Mouse (Mus musculus) midbrain, embryonic 12.5 days (tissue): ENCODE measurements around the gene Sox14. TPM values are rescaled to one million over a fixed set of nuclear protein-coding genes. Genes with fewer than 3 reads are reported as not detected.

ENCODE experiments used
- ATAC-seq: fragments of 200-750 bp; cut with Nextera tagmentation; 2 replicates; pipeline ENCODE4 v1.8.0; 2017; ENCODE audit warnings: low read depth, moderate TSS enrichment, moderate library complexity; ENCODE audit not compliant: low FRiP score
- H3K27ac ChIP-seq: fragments of 300-500 bp; sonication (generic); replicated peaks from 2 replicates; pipeline ENCODE4 v1.5.1; 2016; ENCODE audit warnings: mild to moderate bottlenecking
- H3K27me3 ChIP-seq: fragments of 300-500 bp; sonication (generic); 2 replicates; pipeline ENCODE4 v1.6.1; 2016; ENCODE audit warnings: mild to moderate bottlenecking
- H3K36me3 ChIP-seq: fragments of 300-500 bp; sonication (generic); 2 replicates; pipeline ENCODE4 v1.6.1; 2016
- H3K4me1 ChIP-seq: fragments of 300-500 bp; sonication (generic); 2 replicates; pipeline ENCODE4 v1.6.1; 2016
- H3K4me2 ChIP-seq: fragments of 300-500 bp; sonication (generic); replicated peaks from 2 replicates; pipeline ENCODE4 v1.6.1; 2016; ENCODE audit warnings: mild to moderate bottlenecking, moderate library complexity
- H3K4me3 ChIP-seq: fragments of 300-500 bp; sonication (generic); 2 replicates; pipeline ENCODE4 v1.5.1; 2016; ENCODE audit warnings: mild to moderate bottlenecking
- H3K9ac ChIP-seq: fragments of 300-500 bp; sonication (generic); replicated peaks from 2 replicates; pipeline ENCODE4 v1.6.1; 2016; ENCODE audit warnings: mild to moderate bottlenecking, moderate library complexity
- H3K9me3 ChIP-seq: fragments of 300-500 bp; sonication (generic); 2 replicates; pipeline ENCODE4 v1.6.1; 2016; ENCODE audit warnings: mild to moderate bottlenecking
- whole genome bisulfite sequencing: fragments of 180-500 bp; shearing (Covaris S2); methylation state at CpG from one replicate; pipeline ENCODE4 v1.1.7; 2016; 5-methylcytosine and 5-hydroxymethylcytosine counted together
- polyA plus RNA-seq: library from polyadenylated mRNA; unstranded; fragments of >200 nt; fragmentation: Nextera tagmentation; extraction: Ambion mirVana; gene quantifications from 2 replicates; pipeline ENCODE4 v1.2.1, GENCODE M21; 2016

The Sox14 gene
- polyA plus RNA-seq, 1 experiment from 2014 or later, result 43.4 TPM

DNA sequence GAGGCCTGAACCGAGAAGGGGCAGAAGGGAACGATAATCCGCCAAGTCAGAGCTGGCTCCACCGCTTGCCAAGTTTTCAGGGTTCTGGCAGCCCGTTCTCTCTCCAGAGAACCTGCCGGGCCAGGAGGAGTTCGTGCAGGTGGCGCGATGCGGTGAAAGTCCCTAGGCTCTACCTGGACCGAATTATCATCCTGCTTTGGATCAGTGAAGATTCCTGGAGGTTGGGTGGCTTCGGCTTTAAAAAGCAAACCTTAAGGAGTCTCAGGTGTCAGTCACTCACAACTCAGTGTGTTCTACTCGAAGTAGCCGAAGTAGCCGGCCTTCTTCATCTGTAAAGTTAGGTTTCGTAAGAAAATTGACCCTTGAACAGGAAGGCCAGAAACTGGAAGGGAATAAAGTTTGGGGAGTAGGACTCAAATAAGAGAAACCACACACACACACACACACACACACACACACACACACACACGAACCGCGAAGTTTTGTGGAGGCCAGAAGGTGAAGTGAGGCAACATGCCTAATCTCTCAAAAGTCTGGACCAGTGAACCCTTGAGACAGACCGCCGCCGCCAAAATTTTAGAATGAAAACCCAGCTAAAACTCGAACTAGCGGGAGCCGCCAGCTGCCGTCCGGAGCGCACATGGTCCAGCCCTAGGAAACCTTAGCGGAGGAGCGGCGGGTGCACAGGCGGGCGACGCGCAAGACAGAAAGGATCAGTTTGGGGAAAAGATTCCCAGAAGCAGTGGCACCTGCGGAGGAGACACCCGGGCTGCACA, 5.0 kb downstream of the Sox14 start:
- Histone ChIP-seq H3K9me3 (no peaks in the 10 kb centered on the region), H3K36me3 (no peaks in the 10 kb centered on the region), H3K27ac (peak overlapping the region; percentile 76), H3K4me1 (peaks cover 60% of the 10 kb centered on the region), H3K27me3 (peaks cover 95% of the 10 kb centered on the region), H3K4me2 (peak overlapping the region; percentile 49), H3K9ac (peak overlapping the region; percentile 41), H3K4me3 (peak overlapping the region; percentile 30)
- 1% methylated on average over 37 of the region's 37 CpGs for WGBS
- ATAC-seq, result no peak

DNA sequence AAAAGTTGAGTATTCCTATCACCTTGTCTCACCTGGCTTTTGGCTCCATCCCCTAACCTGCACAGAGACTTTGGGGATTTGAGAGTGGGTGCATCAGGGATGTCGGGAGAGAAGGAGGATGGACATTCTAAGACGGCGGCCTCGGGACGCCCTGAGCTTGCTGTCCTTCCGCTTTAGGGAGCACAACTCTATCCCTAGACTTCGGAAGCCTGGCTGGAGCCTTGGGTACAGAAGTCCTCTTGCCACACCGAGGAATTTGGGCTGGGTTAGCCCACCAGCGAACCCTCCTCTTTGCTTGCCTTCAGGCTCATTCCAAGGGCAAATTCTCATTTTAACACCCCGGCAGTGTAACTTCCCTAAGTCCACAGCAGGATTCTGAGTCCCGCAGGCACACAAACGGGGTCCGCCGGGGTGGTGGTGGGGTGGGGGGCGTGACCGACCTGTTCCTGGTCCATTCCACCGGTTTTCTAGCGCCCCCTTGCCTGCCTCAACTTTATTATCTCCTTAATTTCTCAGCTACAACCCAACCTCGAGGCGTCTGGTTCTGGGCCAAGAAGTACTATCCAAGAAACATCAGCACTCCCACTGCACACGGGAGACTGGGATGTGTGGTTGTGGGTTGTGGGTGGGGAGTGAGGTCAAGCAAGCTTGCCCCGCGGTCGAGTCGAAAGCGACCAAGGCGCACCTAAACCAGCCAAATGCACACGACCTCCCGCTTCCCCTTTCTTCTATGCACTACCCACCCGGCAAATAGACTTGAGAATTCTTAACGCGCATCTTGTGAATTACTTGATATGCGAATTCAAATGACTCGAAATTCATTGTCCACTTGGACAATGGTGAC, 5.8 kb downstream of the Sox14 start:
- under 1% methylated on average over 34 of the region's 34 CpGs for WGBS
- no peak for ATAC-seq
- peak overlapping the region; percentile 30 for H3K4me3 ChIP-seq
- peaks cover 52% of the 10 kb centered on the region for H3K4me1 ChIP-seq
- peak overlapping the region; percentile 21; the same call in 1 of the 2 replicates for H3K9ac ChIP-seq
- no peaks in the 10 kb centered on the region for H3K36me3 ChIP-seq
- peak overlapping the region; percentile 49 for H3K4me2 ChIP-seq
- peaks cover 95% of the 10 kb centered on the region for H3K27me3 ChIP-seq
- peak overlapping the region; percentile 76 for H3K27ac ChIP-seq
- H3K9me3 ChIP-seq, result no peaks in the 10 kb centered on the region

- Histone ChIP-seq H3K36me3 (no peaks in the 10 kb centered on the region), H3K9me3 (no peaks in the 10 kb centered on the region), H3K4me3 (peak overlapping the region; percentile 30), H3K4me2 (peak overlapping the region; percentile 49), H3K27ac (peak overlapping the region; percentile 76), H3K27me3 (peaks cover 95% of the 10 kb centered on the region), H3K9ac (no peak overlapping the region), H3K4me1 (peaks cover 49% of the 10 kb centered on the region)
- ATAC-seq, result no peak
- WGBS, result 0% methylated on average over 29 of the region's 29 CpGs
These were observed 6.7 kb downstream of the Sox14 start for GRCm38 (mm10) chr9:99869275-99869674.

- WGBS, result under 1% methylated on average over 26 of the region's 26 CpGs
- peak overlapping the region; percentile 76 for H3K27ac ChIP-seq
- no peaks in the 10 kb centered on the region for H3K9me3 ChIP-seq
- H3K4me1 ChIP-seq, result peaks cover 49% of the 10 kb centered on the region
- H3K4me3 ChIP-seq, result peak overlapping the region; percentile 30
- no peak overlapping the region; the same call in 1 of the 2 replicates for H3K9ac ChIP-seq
- peaks cover 96% of the 10 kb centered on the region for H3K27me3 ChIP-seq
- H3K4me2 ChIP-seq, result peak overlapping the region; percentile 49
- H3K36me3 ChIP-seq, result no peaks in the 10 kb centered on the region
- no peak; the same call in 1 of the 2 replicates for ATAC-seq
These were observed 7.4 kb downstream of the Sox14 start for GRCm38 (mm10) chr9:99868606-99869005.

- no peaks in the 10 kb centered on the region for H3K9me3 ChIP-seq
- no peak overlapping the region for H3K9ac ChIP-seq
- no peak for ATAC-seq
- H3K4me1 ChIP-seq, result peaks cover 47% of the 10 kb centered on the region
- WGBS, result under 1% methylated on average over 11 of the region's 11 CpGs
- H3K27ac ChIP-seq, result peak overlapping the region; percentile 11; the same call in 1 of the 2 replicates
- H3K36me3 ChIP-seq, result no peaks in the 10 kb centered on the region
- peaks cover 95% of the 10 kb centered on the region for H3K27me3 ChIP-seq
- H3K4me2 ChIP-seq, result no peak overlapping the region
- H3K4me3 ChIP-seq, result peak overlapping the region; percentile 30; the same call in 1 of the 2 replicates
These were observed 7.9 kb downstream of the Sox14 start for GRCm38 (mm10) chr9:99868054-99868453.

- 89% methylated on average over 9 of the region's 9 CpGs for WGBS
- Histone ChIP-seq H3K27me3 (peaks cover 72% of the 10 kb centered on the region), H3K36me3 (no peaks in the 10 kb centered on the region), H3K4me3 (no peak overlapping the region), H3K27ac (no peak overlapping the region), H3K4me1 (no peaks in the 10 kb centered on the region), H3K9ac (no peak overlapping the region), H3K4me2 (no peak overlapping the region), H3K9me3 (no peaks in the 10 kb centered on the region)
- no peak for ATAC-seq
These were observed 13.0 kb downstream of the Sox14 start for GRCm38 (mm10) chr9:99862936-99863335.

- Histone ChIP-seq H3K36me3 (no peaks in the 10 kb centered on the region), H3K4me3 (no peak overlapping the region), H3K9ac (no peak overlapping the region), H3K27ac (no peak overlapping the region), H3K9me3 (no peaks in the 10 kb centered on the region), H3K4me1 (peaks cover 6% of the 10 kb centered on the region; the same call in 1 of the 2 replicates), H3K27me3 (peaks cover 41% of the 10 kb centered on the region), H3K4me2 (no peak overlapping the region)
- 91% methylated on average over 2 of the region's 2 CpGs for WGBS
- ATAC-seq, result no peak
These were observed 21.5 kb downstream of the Sox14 start for GRCm38 (mm10) chr9:99854486-99854885.

GRCm38 (mm10) chr9:99853356-99853755, 22.6 kb downstream of the Sox14 start:
- 47% methylated on average over 11 of the region's 11 CpGs for WGBS

DNA sequence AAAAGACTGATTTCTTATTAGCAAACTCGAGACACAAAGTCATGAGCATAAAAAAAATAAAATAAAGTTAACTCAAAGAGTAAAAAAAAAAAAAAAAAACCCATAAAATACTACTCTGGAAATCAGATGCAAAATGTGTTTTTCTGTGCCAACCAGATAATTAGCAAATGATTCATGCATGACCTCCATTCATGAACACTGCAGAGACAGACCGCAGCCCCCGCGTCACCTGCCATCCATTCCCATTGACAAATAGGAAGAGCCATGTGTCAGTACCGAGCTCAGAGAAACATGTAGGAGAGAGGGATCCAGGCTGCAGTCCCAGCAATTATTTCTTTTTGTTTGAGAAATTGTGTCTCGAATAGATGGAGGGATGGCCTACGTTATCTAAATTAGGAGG, 25.6 kb downstream of the Sox14 start:
- peaks cover 9% of the 10 kb centered on the region; the same call in 1 of the 2 replicates for H3K4me1 ChIP-seq
- H3K4me2 ChIP-seq, result no peak overlapping the region
- no peak overlapping the region for H3K4me3 ChIP-seq
- peaks cover 31% of the 10 kb centered on the region for H3K27me3 ChIP-seq
- H3K36me3 ChIP-seq, result no peaks in the 10 kb centered on the region
- WGBS, result 75% methylated on average over 7 of the region's 7 CpGs
- H3K9ac ChIP-seq, result no peak overlapping the region
- no peak overlapping the region for H3K27ac ChIP-seq
- no peaks in the 10 kb centered on the region for H3K9me3 ChIP-seq
- ATAC-seq, result no peak

More at GRCm38 (mm10) chr9:99853356-99853755, 22.6 kb downstream of the Sox14 start:
- Histone ChIP-seq H3K4me3 (no peak overlapping the region), H3K27me3 (peaks cover 44% of the 10 kb centered on the region), H3K36me3 (no peaks in the 10 kb centered on the region), H3K4me1 (peaks cover 8% of the 10 kb centered on the region; the same call in 1 of the 2 replicates), H3K9me3 (no peaks in the 10 kb centered on the region), H3K4me2 (no peak overlapping the region), H3K27ac (no peak overlapping the region), H3K9ac (no peak overlapping the region)
- ATAC-seq, result no peak

DNA sequence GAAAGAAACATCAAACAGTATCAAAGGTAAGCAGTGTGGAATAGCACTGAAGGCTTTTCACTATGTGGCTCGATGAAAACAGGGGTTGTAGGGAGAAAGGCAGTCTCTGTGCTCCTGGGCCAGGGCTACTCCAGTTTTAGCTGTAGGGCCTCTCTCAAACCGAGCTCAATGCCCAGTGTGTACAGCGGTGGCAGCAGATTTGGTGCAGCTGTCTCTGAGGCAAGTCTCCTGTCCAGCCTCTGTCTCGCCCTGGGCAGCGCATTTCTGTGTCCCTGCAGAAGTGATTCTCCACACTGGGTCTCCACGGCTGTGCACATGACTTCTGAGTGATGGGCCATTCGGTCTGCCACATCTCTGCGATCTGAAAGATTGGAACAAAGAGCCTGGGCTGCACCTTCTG, 27.6 kb downstream of the Sox14 start:
- WGBS, result 30% methylated on average over 8 of the region's 8 CpGs

DNA sequence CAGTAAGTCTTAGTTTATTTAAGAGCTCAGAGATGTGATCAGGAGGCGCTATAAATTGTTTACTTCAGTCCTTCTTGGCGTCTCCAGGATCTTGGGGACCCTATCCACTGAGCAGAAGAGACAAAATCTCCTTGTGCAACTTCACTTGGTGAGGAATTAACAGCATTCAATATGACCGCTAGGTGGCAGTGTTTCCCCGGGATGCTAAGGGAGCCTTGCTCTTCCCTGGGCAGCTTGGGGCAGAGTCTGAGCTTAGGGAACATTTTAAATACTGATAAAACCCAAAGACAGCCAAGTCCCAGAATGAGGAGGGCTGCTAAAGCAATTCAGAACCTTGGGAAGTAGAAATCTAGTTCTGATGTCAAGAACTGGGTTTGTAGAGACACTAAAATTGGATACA, 29.1 kb downstream of the Sox14 start:
- Histone ChIP-seq H3K27me3 (peaks cover 21% of the 10 kb centered on the region), H3K36me3 (no peaks in the 10 kb centered on the region), H3K9me3 (no peaks in the 10 kb centered on the region), H3K27ac (no peak overlapping the region), H3K4me2 (no peak overlapping the region), H3K4me3 (no peak overlapping the region), H3K9ac (no peak overlapping the region), H3K4me1 (0 out of 2 replicates have a peak, but pooled peaks cover 3% of the 10 kb centered on the region)
- ATAC-seq, result no peak
- under 1% methylated on average over 4 of the region's 4 CpGs for WGBS

More for the DNA sequence above, 27.6 kb downstream of the Sox14 start:
- Histone ChIP-seq H3K4me2 (no peak overlapping the region), H3K27me3 (peaks cover 23% of the 10 kb centered on the region), H3K9me3 (no peaks in the 10 kb centered on the region), H3K27ac (no peak overlapping the region), H3K36me3 (no peaks in the 10 kb centered on the region), H3K4me1 (peaks cover 6% of the 10 kb centered on the region; the same call in 1 of the 2 replicates), H3K4me3 (no peak overlapping the region), H3K9ac (no peak overlapping the region)
- no peak for ATAC-seq

- Histone ChIP-seq H3K4me3 (no peak overlapping the region), H3K4me2 (no peak overlapping the region), H3K9me3 (no peaks in the 10 kb centered on the region), H3K27me3 (0 out of 2 replicates have a peak, but pooled peaks cover 4% of the 10 kb centered on the region), H3K27ac (no peak overlapping the region), H3K4me1 (peaks cover 10% of the 10 kb centered on the region), H3K9ac (no peak overlapping the region), H3K36me3 (no peaks in the 10 kb centered on the region)
- WGBS, result 90% methylated on average over 3 of the region's 3 CpGs
- no peak for ATAC-seq
These were observed 36.6 kb downstream of the Sox14 start for GRCm38 (mm10) chr9:99839367-99839766.
